Mouse (Mus musculus) embryonic facial prominence, embryonic 14.5 days (tissue): ENCODE data around the gene Alkbh7. TPM values are rescaled to one million over a fixed set of nuclear protein-coding genes. Genes with fewer than 3 reads are reported as not detected.
A peak's percentile ranks its signal among the peaks of the same experiment; 100 is the strongest.

Experiments
- ATAC-seq: fragments of 200-750 bp; cut with Nextera tagmentation; 2 replicates; pipeline ENCODE4 v1.8.0; 2017; ENCODE audit warnings: low read depth, moderate number of reproducible peaks, moderate TSS enrichment
- DNase-seq: peaks from one replicate; pipeline ENCODE4 v3.0.0-alpha.2; 2015; ENCODE audit warnings: low spot score
- H3K27ac ChIP-seq: fragments of 300-500 bp; sonication (generic); replicated peaks from 2 replicates; pipeline ENCODE4 v1.5.1; 2014; ENCODE audit warnings: low read depth, mild to moderate bottlenecking, low read length, moderate library complexity
- H3K27me3 ChIP-seq: fragments of 300-500 bp; sonication (generic); replicated peaks from 2 replicates; pipeline ENCODE4 v1.6.1; 2014; ENCODE audit warnings: low read length; ENCODE audit not compliant: control insufficient read depth, insufficient read depth
- H3K36me3 ChIP-seq: fragments of 300-500 bp; sonication (generic); 2 replicates; pipeline ENCODE4 v1.6.1; 2014; ENCODE audit warnings: low read length, mixed read lengths; ENCODE audit not compliant: control insufficient read depth, insufficient read depth
- H3K4me1 ChIP-seq: fragments of 300-500 bp; sonication (generic); 2 replicates; pipeline ENCODE4 v1.6.1; 2014; ENCODE audit warnings: antibody characterized with exemption, low read length; ENCODE audit not compliant: control insufficient read depth, insufficient read depth
- H3K4me2 ChIP-seq: fragments of 300-500 bp; sonication (generic); 2 replicates; pipeline ENCODE4 v1.6.1; 2014; ENCODE audit warnings: low read depth, mild to moderate bottlenecking, low read length, moderate library complexity, mixed read lengths
- H3K4me3 ChIP-seq: fragments of 300-500 bp; sonication (generic); 2 replicates; pipeline ENCODE4 v1.5.1; 2014; ENCODE audit warnings: low read depth, mild to moderate bottlenecking, low read length
- H3K9ac ChIP-seq: fragments of 300-500 bp; sonication (generic); 2 replicates; pipeline ENCODE4 v1.6.1; 2014; ENCODE audit warnings: low read depth, mild to moderate bottlenecking, low read length, moderate library complexity, mixed read lengths
- H3K9me3 ChIP-seq: fragments of 300-500 bp; sonication (generic); 2 replicates; pipeline ENCODE4 v1.6.1; 2016; ENCODE audit warnings: low read length; ENCODE audit not compliant: control insufficient read depth
- WGBS: fragments of 180-500 bp; shearing (Covaris S2); extraction: QIAGEN DNeasy Blood & Tissue Kit; methylation state at CpG from one replicate; pipeline ENCODE4 v1.1.7; 2014; 5-methylcytosine and 5-hydroxymethylcytosine counted together
- polyA plus RNA-seq: library from polyadenylated mRNA; unstranded; fragments of >200 nt; fragmentation: Nextera tagmentation; extraction: Ambion mirVana; gene quantifications from 2 replicates; pipeline ENCODE4 v1.2.1, GENCODE M21; 2014

The Alkbh7 gene
- polyA plus RNA-seq, 1 experiment from 2014 or later = 39.8 TPM

- ATAC-seq (no peak), DNase-seq (no peak)
- Histone ChIP-seq H3K4me2 (no peak overlapping the region), H3K36me3 (peaks cover 62% of the 10 kb centered on the region), H3K9ac (no peak overlapping the region), H3K27ac (no peak overlapping the region), H3K27me3 (no peaks in the 10 kb centered on the region), H3K4me3 (no peak overlapping the region), H3K4me1 (peaks cover 9% of the 10 kb centered on the region), H3K9me3 (no peaks in the 10 kb centered on the region)
- 94% methylated on average over 13 of the region's 13 CpGs for WGBS
Observed at GRCm38 (mm10) chr17:57007137-57007905, 10.2 kb downstream of the Alkbh7 start.

GRCm38 (mm10) chr17:57010911-57011235, 13.7 kb downstream of the Alkbh7 start:
- H3K9me3 ChIP-seq = no peaks in the 10 kb centered on the region

GRCm38 (mm10) chr17:57011236-57012141, 14.3 kb downstream of the Alkbh7 start, which contains the start of the genes Gtf2f1 and Gm17949:
Gene Gtf2f1 (minus strand): TSS chr17:57011288.
Gene Gm17949 (plus strand): TSS chr17:57011469.
- Histone ChIP-seq H3K4me2 (peak within 1 kb of the TSS; percentile 89), H3K27me3 (no peaks in the 10 kb centered on the region), H3K27ac (peak within 1 kb of the TSS; percentile 97), H3K9me3 (no peaks in the 10 kb centered on the region), H3K9ac (peak within 1 kb of the TSS; percentile 84), H3K4me1 (peaks cover 13% of the 10 kb centered on the region), H3K36me3 (peaks cover 24% of the 10 kb centered on the region), H3K4me3 (peak within 1 kb of the TSS; percentile 72)
- peak; percentile 93 for ATAC-seq
- peak; percentile 100 for DNase-seq
- under 1% methylated on average over 46 of the region's 51 CpGs for WGBS

More at GRCm38 (mm10) chr17:57010911-57011235, 13.7 kb downstream of the Alkbh7 start:
- H3K9ac ChIP-seq = peak overlapping the region; percentile 84
- peak overlapping the region; percentile 67 for H3K27ac ChIP-seq
- peaks cover 29% of the 10 kb centered on the region for H3K36me3 ChIP-seq
- 0% methylated on average over 19 of the region's 19 CpGs for WGBS
- H3K4me2 ChIP-seq = peak overlapping the region; percentile 86
- DNase-seq = no peak
- H3K4me1 ChIP-seq = peaks cover 13% of the 10 kb centered on the region
- H3K4me3 ChIP-seq = peak overlapping the region; percentile 72
- peak; percentile 25 for ATAC-seq
- no peaks in the 10 kb centered on the region for H3K27me3 ChIP-seq

- Histone ChIP-seq H3K27me3 (no peaks in the 10 kb centered on the region), H3K9ac (peak overlapping the region; percentile 80; the same call in 1 of the 2 replicates), H3K9me3 (no peaks in the 10 kb centered on the region), H3K4me1 (peaks cover 13% of the 10 kb centered on the region), H3K4me2 (peak overlapping the region; percentile 89), H3K4me3 (peak overlapping the region; percentile 72), H3K27ac (peak overlapping the region; percentile 97), H3K36me3 (peaks cover 15% of the 10 kb centered on the region)
- no peak for DNase-seq
- 72% methylated on average over 13 of the region's 13 CpGs for WGBS
- no peak for ATAC-seq
Observed at GRCm38 (mm10) chr17:57012245-57012795, 15.2 kb downstream of the Alkbh7 start.

- WGBS = 86% methylated on average over 2 of the region's 2 CpGs
- no peak overlapping the region for H3K9ac ChIP-seq
- DNase-seq (no peak), ATAC-seq (no peak)
- H3K4me2 ChIP-seq = no peak overlapping the region
- peaks cover 55% of the 10 kb centered on the region for H3K36me3 ChIP-seq
- H3K4me1 ChIP-seq = no peaks in the 10 kb centered on the region
- no peak overlapping the region for H3K4me3 ChIP-seq
- no peak overlapping the region for H3K27ac ChIP-seq
- H3K9me3 ChIP-seq = no peaks in the 10 kb centered on the region
- no peaks in the 10 kb centered on the region for H3K27me3 ChIP-seq
Observed at GRCm38 (mm10) chr17:57019693-57020092, 22.6 kb downstream of the Alkbh7 start.

- H3K27me3 ChIP-seq = no peaks in the 10 kb centered on the region
- no peak overlapping the region for H3K4me3 ChIP-seq
- ATAC-seq (no peak), DNase-seq (no peak)
- no peaks in the 10 kb centered on the region for H3K4me1 ChIP-seq
- 92% methylated on average over 5 of the region's 5 CpGs for WGBS
- H3K4me2 ChIP-seq = no peak overlapping the region
- no peak overlapping the region for H3K9ac ChIP-seq
- no peak overlapping the region for H3K27ac ChIP-seq
- H3K36me3 ChIP-seq = peaks cover 67% of the 10 kb centered on the region
- H3K9me3 ChIP-seq = no peaks in the 10 kb centered on the region
Observed at GRCm38 (mm10) chr17:57020960-57021359, 23.8 kb downstream of the Alkbh7 start.

- no peaks in the 10 kb centered on the region for H3K9me3 ChIP-seq
- peaks cover 13% of the 10 kb centered on the region for H3K4me1 ChIP-seq
- WGBS = 87% methylated on average over 4 of the region's 4 CpGs
- no peak overlapping the region for H3K4me2 ChIP-seq
- H3K9ac ChIP-seq = no peak overlapping the region
- DNase-seq (no peak), ATAC-seq (no peak)
- peaks cover 63% of the 10 kb centered on the region for H3K36me3 ChIP-seq
- no peak overlapping the region for H3K4me3 ChIP-seq
- no peaks in the 10 kb centered on the region for H3K27me3 ChIP-seq
- no peak overlapping the region for H3K27ac ChIP-seq
Observed at GRCm38 (mm10) chr17:57027471-57027870, 30.3 kb downstream of the Alkbh7 start.

GRCm38 (mm10) chr17:57029691-57030090, 32.6 kb downstream of the Alkbh7 start:
- Histone ChIP-seq H3K4me2 (peak overlapping the region; percentile 93), H3K9me3 (no peaks in the 10 kb centered on the region), H3K36me3 (peaks cover 41% of the 10 kb centered on the region), H3K27ac (no peak overlapping the region), H3K9ac (peak overlapping the region; percentile 100; the same call in 1 of the 2 replicates), H3K4me1 (peaks cover 13% of the 10 kb centered on the region), H3K27me3 (no peaks in the 10 kb centered on the region), H3K4me3 (peak overlapping the region; percentile 99)
- ATAC-seq = no peak
- 43% methylated on average over 8 of the region's 8 CpGs for WGBS
- no peak for DNase-seq
